Mouse (Mus musculus): ENCODE measurements around the gene Cacna2d3. TPM values are rescaled to one million over a fixed set of nuclear protein-coding genes. Genes with fewer than 3 reads are reported as not detected.

Gene Cacna2d3
- polyA plus RNA-seq, 1 experiment from 2014 or later: 1.3 TPM

DNA sequence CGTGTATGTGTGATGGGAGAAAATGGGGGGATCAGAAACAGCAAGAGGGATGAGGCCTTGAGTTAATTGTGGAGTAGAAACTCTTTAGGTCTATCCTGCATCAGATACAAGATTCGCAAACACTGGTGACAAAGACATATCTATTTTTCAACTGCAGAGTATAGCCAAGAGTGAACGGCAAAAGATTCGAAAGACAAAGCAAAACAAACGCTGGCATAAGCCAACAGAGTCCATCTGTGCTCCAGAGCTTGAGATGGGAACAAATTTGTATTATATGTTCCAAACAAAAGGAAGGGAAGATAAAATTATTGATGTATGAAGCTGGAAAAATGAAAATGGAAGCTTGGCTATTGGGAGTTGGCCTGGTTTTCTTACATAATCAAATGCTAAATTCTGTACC is 802.8 kb downstream of the Cacna2d3 start:
- Histone ChIP-seq H3K9me3 (ENCODE audit: control insufficient read depth, low read length) (no peaks in the 10 kb centered on the region), H3K27me3 (ENCODE audit: control insufficient read depth, insufficient read depth, low read length) (no peaks in the 10 kb centered on the region), H3K9ac (ENCODE audit: low read length) (no peak overlapping the region), H3K27ac (replicated peaks in 1 of 2; ENCODE audit: control insufficient read depth in 1 of 2, insufficient read depth in 1 of 2, low read depth in 2 of 2, low read length in 2 of 2) (no peak overlapping the region), H3K36me3 (ENCODE audit: control insufficient read depth, insufficient read depth, low read length) (no peaks in the 10 kb centered on the region), H3K4me1 (ENCODE audit: control insufficient read depth in 2 of 2, insufficient read depth in 2 of 2, low read length in 2 of 2) (peaks cover 2 to 5% of the 10 kb centered on the region in 2 experiments), H3K4me3 (ENCODE audit: control insufficient read depth in 1 of 2, insufficient read depth in 1 of 2, low read depth in 1 of 2, low read length in 2 of 2) (no peak overlapping the region), H3K4me2 (ENCODE audit: low read length) (no peak overlapping the region)
- WGBS: 73% methylated on average over 5 of the region's 5 CpGs
- ATAC-seq (ENCODE audit: insufficient number of reproducible peaks, insufficient read depth, low FRiP score, low read depth): no peak

DNA sequence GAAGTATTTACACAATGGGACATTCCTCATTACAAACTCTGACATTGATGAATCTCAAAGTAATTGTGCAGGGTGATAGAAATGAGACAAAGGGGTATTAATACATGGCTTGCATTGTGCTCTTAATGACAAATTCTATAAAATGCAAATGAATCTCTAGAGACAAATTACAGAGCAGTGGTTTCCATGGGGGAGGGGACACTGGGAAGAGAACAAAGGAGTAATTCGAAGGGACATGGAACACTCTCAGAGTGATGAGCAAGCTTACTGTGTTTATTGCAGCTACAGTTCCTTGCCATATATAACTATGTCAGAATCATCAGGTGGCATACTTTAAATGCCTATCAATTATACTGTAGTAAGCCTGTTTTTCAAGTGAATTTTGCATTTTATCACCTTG is 806.7 kb downstream of the Cacna2d3 start:
- no peak for ATAC-seq (ENCODE audit: insufficient number of reproducible peaks, insufficient read depth, low FRiP score, low read depth)
- WGBS: 81% methylated on average over 1 of the region's 1 CpGs
- no peaks in the 10 kb centered on the region for H3K36me3 ChIP-seq (ENCODE audit: control insufficient read depth, insufficient read depth, low read length)
- no peak overlapping the region for H3K4me3 ChIP-seq (ENCODE audit: control insufficient read depth in 1 of 2, insufficient read depth in 1 of 2, low read depth in 1 of 2, low read length in 2 of 2)
- no peaks in the 10 kb centered on the region for H3K4me1 ChIP-seq (ENCODE audit: control insufficient read depth in 2 of 2, insufficient read depth in 2 of 2, low read length in 2 of 2)
- H3K9ac ChIP-seq (ENCODE audit: low read length): no peak overlapping the region
- no peaks in the 10 kb centered on the region for H3K27me3 ChIP-seq (ENCODE audit: control insufficient read depth, insufficient read depth, low read length)
- H3K27ac ChIP-seq (replicated peaks in 1 of 2; ENCODE audit: control insufficient read depth in 1 of 2, insufficient read depth in 1 of 2, low read depth in 2 of 2, low read length in 2 of 2): no peak overlapping the region
- no peak overlapping the region for H3K4me2 ChIP-seq (ENCODE audit: low read length)
- H3K9me3 ChIP-seq (ENCODE audit: control insufficient read depth, low read length): no peaks in the 10 kb centered on the region

DNA sequence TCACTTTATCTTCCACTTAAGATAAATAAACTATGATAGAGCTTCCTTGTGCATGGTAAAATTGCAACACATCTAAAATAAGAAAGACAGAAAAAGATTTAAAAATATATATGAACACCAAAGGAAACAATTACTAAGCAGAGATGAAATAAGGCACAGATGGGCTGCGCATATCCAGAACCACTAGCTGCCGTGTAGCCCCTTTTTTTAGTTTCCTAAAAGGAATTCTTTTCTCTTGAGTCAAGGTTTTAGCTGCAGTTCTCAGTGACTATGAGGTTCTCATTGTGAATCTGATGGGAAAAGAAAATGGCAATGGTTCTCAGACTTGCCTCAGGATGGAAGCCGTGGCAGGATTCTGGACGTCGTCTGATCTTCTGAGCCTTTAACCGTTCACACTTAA is 814.0 kb downstream of the Cacna2d3 start:
- no peak overlapping the region for H3K4me2 ChIP-seq (ENCODE audit: low read length)
- H3K4me1 ChIP-seq (ENCODE audit: control insufficient read depth in 2 of 2, insufficient read depth in 2 of 2, low read length in 2 of 2): no peaks in the 10 kb centered on the region
- no peak overlapping the region for H3K4me3 ChIP-seq (ENCODE audit: control insufficient read depth in 1 of 2, insufficient read depth in 1 of 2, low read depth in 1 of 2, low read length in 2 of 2)
- H3K9me3 ChIP-seq (ENCODE audit: control insufficient read depth, low read length): no peaks in the 10 kb centered on the region
- H3K9ac ChIP-seq (ENCODE audit: low read length): no peak overlapping the region
- no peaks in the 10 kb centered on the region for H3K27me3 ChIP-seq (ENCODE audit: control insufficient read depth, insufficient read depth, low read length)
- 91% methylated on average over 6 of the region's 6 CpGs for WGBS
- no peak overlapping the region for H3K27ac ChIP-seq (replicated peaks in 1 of 2; ENCODE audit: control insufficient read depth in 1 of 2, insufficient read depth in 1 of 2, low read depth in 2 of 2, low read length in 2 of 2)
- no peak for ATAC-seq (ENCODE audit: insufficient number of reproducible peaks, insufficient read depth, low FRiP score, low read depth)
- H3K36me3 ChIP-seq (ENCODE audit: control insufficient read depth, insufficient read depth, low read length): no peaks in the 10 kb centered on the region

DNA sequence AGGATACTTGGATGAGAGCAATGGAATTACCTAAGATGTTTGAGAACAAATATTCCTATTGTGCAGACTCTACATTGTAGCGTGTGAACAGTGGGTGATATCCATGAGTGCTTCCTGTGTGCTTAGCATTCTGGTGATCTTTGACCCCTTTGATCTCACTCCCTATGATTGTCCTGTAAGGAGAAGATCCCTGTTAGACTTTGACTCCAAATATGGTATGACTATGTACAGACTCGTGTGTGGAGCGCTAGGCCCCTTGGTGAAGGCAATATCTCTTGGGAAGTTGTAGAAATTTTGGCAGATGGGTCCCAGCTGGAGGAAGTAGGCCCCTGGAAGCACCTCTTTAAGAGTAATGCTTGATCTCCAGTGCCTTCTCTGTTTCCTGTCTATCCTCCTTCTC is 829.1 kb downstream of the Cacna2d3 start:
- no peak for ATAC-seq (ENCODE audit: insufficient number of reproducible peaks, insufficient read depth, low FRiP score, low read depth)
- Histone ChIP-seq H3K9me3 (ENCODE audit: control insufficient read depth, low read length) (no peaks in the 10 kb centered on the region), H3K4me2 (ENCODE audit: low read length) (no peak overlapping the region), H3K4me1 (ENCODE audit: control insufficient read depth in 2 of 2, insufficient read depth in 2 of 2, low read length in 2 of 2) (no peaks in the 10 kb centered on the region), H3K27ac (replicated peaks in 1 of 2; ENCODE audit: control insufficient read depth in 1 of 2, insufficient read depth in 1 of 2, low read depth in 2 of 2, low read length in 2 of 2) (no peak overlapping the region), H3K9ac (ENCODE audit: low read length) (no peak overlapping the region), H3K4me3 (ENCODE audit: control insufficient read depth in 1 of 2, insufficient read depth in 1 of 2, low read depth in 1 of 2, low read length in 2 of 2) (no peak overlapping the region), H3K27me3 (ENCODE audit: control insufficient read depth, insufficient read depth, low read length) (no peaks in the 10 kb centered on the region), H3K36me3 (ENCODE audit: control insufficient read depth, insufficient read depth, low read length) (no peaks in the 10 kb centered on the region)
- WGBS: 59% methylated on average over 3 of the region's 3 CpGs

DNA sequence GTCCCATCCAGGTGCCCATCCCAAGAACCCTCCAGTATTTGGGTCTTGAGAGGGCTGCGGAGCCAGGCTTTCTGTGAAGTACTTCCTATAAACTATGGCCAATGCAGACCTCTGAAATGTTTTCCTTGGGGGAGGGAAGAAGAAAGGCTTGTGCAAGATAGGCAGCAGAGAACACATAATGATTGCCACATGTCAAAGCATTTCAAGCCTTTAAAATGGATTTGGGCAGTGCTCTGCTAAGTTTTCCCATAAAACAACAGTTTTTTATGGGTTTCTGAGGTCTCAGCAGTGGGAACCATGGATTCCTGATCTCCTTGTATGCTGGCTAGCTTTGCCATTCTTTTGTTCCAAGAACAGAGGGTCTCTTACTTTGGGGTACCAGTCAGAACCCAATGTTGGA is 834.3 kb downstream of the Cacna2d3 start:
- 92% methylated on average over 1 of the region's 1 CpGs for WGBS
- Histone ChIP-seq H3K4me1 (ENCODE audit: control insufficient read depth in 2 of 2, insufficient read depth in 2 of 2, low read length in 2 of 2) (no peaks in the 10 kb centered on the region), H3K9me3 (ENCODE audit: control insufficient read depth, low read length) (no peaks in the 10 kb centered on the region), H3K27ac (replicated peaks in 1 of 2; ENCODE audit: control insufficient read depth in 1 of 2, insufficient read depth in 1 of 2, low read depth in 2 of 2, low read length in 2 of 2) (no peak overlapping the region), H3K4me3 (ENCODE audit: control insufficient read depth in 1 of 2, insufficient read depth in 1 of 2, low read depth in 1 of 2, low read length in 2 of 2) (no peak overlapping the region), H3K36me3 (ENCODE audit: control insufficient read depth, insufficient read depth, low read length) (no peaks in the 10 kb centered on the region), H3K9ac (ENCODE audit: low read length) (no peak overlapping the region), H3K27me3 (ENCODE audit: control insufficient read depth, insufficient read depth, low read length) (no peaks in the 10 kb centered on the region), H3K4me2 (ENCODE audit: low read length) (no peak overlapping the region)
- no peak for ATAC-seq (ENCODE audit: insufficient number of reproducible peaks, insufficient read depth, low FRiP score, low read depth)

DNA sequence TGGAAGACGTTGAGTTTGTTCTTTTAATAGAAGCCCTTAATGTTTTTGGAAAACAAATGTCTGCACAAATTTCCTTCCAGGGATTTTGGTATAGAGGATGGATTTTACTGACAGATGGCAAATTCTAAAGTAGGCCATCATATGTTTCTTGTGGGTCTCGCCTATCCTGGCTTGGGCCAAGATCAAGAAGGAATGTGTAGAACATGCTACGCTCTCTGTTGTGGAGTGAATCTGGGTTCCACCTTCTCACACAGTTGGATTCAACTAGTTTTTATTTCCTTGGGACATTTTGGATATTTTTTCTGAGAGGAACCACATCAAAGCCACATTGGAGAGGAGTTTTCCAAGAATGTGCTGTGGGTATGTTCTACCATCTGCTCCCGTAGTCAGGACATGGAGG is 835.0 kb downstream of the Cacna2d3 start:
- Histone ChIP-seq H3K9me3 (ENCODE audit: control insufficient read depth, low read length) (no peaks in the 10 kb centered on the region), H3K4me2 (ENCODE audit: low read length) (no peak overlapping the region), H3K27ac (replicated peaks in 1 of 2; ENCODE audit: control insufficient read depth in 1 of 2, insufficient read depth in 1 of 2, low read depth in 2 of 2, low read length in 2 of 2) (no peak overlapping the region), H3K4me3 (ENCODE audit: control insufficient read depth in 1 of 2, insufficient read depth in 1 of 2, low read depth in 1 of 2, low read length in 2 of 2) (no peak overlapping the region), H3K27me3 (ENCODE audit: control insufficient read depth, insufficient read depth, low read length) (no peaks in the 10 kb centered on the region), H3K36me3 (ENCODE audit: control insufficient read depth, insufficient read depth, low read length) (no peaks in the 10 kb centered on the region), H3K9ac (ENCODE audit: low read length) (no peak overlapping the region), H3K4me1 (ENCODE audit: control insufficient read depth in 2 of 2, insufficient read depth in 2 of 2, low read length in 2 of 2) (no peaks in the 10 kb centered on the region)
- ATAC-seq (ENCODE audit: insufficient number of reproducible peaks, insufficient read depth, low FRiP score, low read depth): no peak
- WGBS: 86% methylated on average over 4 of the region's 4 CpGs

DNA sequence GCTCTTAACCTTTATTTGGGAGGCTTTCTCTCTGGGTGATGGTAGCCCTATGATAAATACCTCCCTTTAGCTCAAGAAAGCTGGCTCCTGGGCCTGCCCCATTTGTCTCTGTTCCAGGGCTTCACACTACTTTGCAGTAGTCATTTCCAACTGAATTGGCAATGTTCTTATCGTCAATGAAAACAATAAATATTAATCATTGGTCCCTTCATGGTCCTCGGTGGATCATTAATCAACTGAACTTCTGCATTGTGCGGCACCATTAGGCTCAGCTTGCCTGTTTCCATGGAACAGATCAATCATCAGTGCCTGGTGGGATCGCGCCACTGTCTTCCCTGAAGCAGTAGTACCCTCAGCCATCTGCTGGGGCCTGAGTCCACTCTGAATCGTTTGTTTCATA is 850.7 kb downstream of the Cacna2d3 start:
- Histone ChIP-seq H3K4me1 (ENCODE audit: control insufficient read depth in 2 of 2, insufficient read depth in 2 of 2, low read length in 2 of 2) (no peaks in the 10 kb centered on the region), H3K4me3 (ENCODE audit: control insufficient read depth in 1 of 2, insufficient read depth in 1 of 2, low read depth in 1 of 2, low read length in 2 of 2) (no peak overlapping the region), H3K9me3 (ENCODE audit: control insufficient read depth, low read length) (no peaks in the 10 kb centered on the region), H3K36me3 (ENCODE audit: control insufficient read depth, insufficient read depth, low read length) (no peaks in the 10 kb centered on the region), H3K27me3 (ENCODE audit: control insufficient read depth, insufficient read depth, low read length) (no peaks in the 10 kb centered on the region), H3K4me2 (ENCODE audit: low read length) (no peak overlapping the region), H3K27ac (replicated peaks in 1 of 2; ENCODE audit: control insufficient read depth in 1 of 2, insufficient read depth in 1 of 2, low read depth in 2 of 2, low read length in 2 of 2) (no peak overlapping the region), H3K9ac (ENCODE audit: low read length) (no peak overlapping the region)
- ATAC-seq (ENCODE audit: insufficient number of reproducible peaks, insufficient read depth, low FRiP score, low read depth): no peak
- 73% methylated on average over 6 of the region's 6 CpGs for WGBS

DNA sequence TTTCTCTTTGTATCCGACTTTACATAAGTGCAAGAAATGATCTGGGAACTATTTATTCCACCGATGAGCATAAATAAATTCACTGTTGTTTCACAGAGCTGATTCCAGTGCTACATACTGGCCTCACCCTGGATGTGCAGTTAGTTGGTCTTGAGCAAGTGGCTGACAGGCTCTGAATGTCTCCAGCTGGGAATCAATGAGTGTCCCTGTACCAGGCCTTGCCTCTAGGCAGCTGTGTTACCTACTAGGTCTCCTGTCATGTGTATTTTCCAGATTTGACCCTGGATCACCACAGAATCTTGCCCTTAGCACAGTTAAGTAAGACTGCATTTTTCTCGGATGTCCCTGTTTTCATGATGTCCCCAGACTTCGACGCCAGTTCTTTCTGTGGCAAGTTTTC is 851.3 kb downstream of the Cacna2d3 start:
- Histone ChIP-seq H3K4me3 (ENCODE audit: control insufficient read depth in 1 of 2, insufficient read depth in 1 of 2, low read depth in 1 of 2, low read length in 2 of 2) (no peak overlapping the region), H3K4me2 (ENCODE audit: low read length) (no peak overlapping the region), H3K9me3 (ENCODE audit: control insufficient read depth, low read length) (no peaks in the 10 kb centered on the region), H3K27ac (replicated peaks in 1 of 2; ENCODE audit: control insufficient read depth in 1 of 2, insufficient read depth in 1 of 2, low read depth in 2 of 2, low read length in 2 of 2) (no peak overlapping the region), H3K36me3 (ENCODE audit: control insufficient read depth, insufficient read depth, low read length) (no peaks in the 10 kb centered on the region), H3K27me3 (ENCODE audit: control insufficient read depth, insufficient read depth, low read length) (no peaks in the 10 kb centered on the region), H3K9ac (ENCODE audit: low read length) (no peak overlapping the region), H3K4me1 (ENCODE audit: control insufficient read depth in 2 of 2, insufficient read depth in 2 of 2, low read length in 2 of 2) (no peaks in the 10 kb centered on the region)
- WGBS: 83% methylated on average over 5 of the region's 5 CpGs
- no peak for ATAC-seq (ENCODE audit: insufficient number of reproducible peaks, insufficient read depth, low FRiP score, low read depth)
